Mouse (Mus musculus) testis, postnatal 10 days (tissue): Measurements from ENCODE around the gene Gsta1.
A peak's percentile ranks its signal among the peaks of the same experiment; 100 is the strongest.
"Not testable (repeated sequence)": the region's sequence is repeated elsewhere in the genome, so short reads cannot be mapped to it uniquely, and the experiment has no call there.

Experiments used
- DNase-seq: peaks from one replicate; pipeline ENCODE4 v3.0.0; 2021; ENCODE audit warnings: low spot score

Gsta1 gene

GRCm38 (mm10) chr9:78233121-78233695, 2.8 kb downstream of the Gsta1 start:
- DNase-seq = not testable (repeated sequence)

DNA sequence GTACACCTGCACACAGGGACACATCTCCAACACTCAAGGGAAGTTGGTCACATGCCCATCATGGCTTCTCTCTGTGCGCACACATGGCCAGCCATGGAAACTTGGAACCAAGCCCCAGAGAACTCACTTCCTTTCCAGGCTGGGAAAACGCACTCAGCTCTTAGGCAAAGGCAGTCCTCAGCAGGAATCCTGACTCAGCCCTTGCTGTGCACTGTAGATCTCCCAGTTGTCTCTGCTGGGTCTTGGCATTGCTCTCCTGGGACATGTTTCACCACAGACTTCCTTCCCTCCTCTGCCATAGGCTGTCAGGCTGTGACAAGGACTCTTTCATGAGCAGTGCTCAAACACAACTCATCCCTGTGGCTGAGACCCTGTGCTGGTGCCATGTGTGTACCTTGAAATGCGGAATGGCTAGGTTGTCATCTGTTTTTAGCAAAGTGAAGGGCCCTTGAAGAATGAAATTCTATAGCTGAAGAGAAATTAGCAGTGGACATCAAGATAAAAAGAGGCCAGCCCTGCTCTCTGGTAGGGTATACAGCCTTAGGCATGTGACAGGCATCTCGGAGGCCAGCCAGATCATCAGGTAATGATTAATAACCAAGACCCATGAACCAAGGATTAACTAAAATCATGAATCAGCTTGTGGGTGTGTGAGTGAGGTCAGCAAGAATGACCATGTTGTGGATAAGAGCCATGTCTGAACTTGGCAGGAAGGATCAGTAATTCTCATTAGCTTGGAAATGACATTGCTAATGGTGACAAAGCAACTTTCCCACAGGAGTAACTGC, 25.4 kb downstream of the Gsta1 start:
- DNase-seq = not testable (repeated sequence)

- not testable (repeated sequence) for DNase-seq
Observed at GRCm38 (mm10) chr9:78256914-78257313, 26.5 kb downstream of the Gsta1 start, which contains the start of gene Gm3776. Gene Gm3776 (plus strand): TSS chr9:78257129.

- DNase-seq = peak; percentile 62
Observed at GRCm38 (mm10) chr9:78259688-78260087, 29.2 kb downstream of the Gsta1 start.

DNA sequence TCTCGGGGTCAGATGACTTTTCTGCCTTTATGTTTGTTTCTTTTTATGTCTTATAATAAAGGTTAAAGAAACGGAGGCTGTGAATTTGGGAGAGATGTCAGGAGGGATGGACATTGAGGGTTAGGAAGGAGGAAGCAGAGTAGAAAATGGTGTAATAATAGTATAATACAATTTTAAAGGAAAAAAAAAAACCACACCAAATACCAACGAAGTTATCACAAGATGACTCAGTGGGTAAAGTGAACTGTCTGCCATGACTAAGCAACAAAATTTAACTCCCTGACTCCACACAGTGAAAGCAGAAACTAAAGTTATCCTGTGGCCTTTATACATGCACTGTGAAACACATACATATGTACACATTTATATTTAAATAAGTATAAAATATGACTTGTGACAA, 40.5 kb downstream of the Gsta1 start:
- DNase-seq = not testable (repeated sequence)

DNA sequence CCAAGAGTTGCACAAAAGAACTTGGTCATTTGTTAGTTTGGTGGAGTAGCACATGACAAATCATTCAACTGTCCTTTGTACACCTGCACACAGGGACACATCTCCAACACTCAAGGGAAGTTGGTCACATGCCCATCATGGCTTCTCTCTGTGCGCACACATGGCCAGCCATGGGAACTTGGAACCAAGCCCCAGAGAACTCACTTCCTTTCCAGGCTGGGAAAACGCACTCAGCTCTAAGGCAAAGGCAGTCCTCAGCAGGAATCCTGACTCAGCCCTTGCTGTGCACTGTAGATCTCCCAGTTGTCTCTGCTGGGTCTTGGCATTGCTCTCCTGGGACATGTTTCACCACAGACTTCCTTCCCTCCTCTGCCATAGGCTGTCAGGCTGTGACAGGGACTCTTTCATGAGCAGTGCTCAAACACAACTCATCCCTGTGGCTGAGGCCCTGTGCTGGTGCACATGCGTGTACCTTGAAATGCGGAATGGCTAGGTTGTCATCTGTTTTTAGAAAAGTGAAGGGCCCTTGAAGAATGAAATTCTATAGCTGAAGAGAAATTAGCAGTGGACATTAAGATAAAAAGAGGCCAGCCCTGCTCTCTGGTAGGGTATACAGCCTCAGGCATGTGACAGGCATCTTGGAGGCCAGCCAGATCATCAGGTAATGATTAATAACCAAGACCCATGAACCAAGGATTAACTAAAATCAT, 51.7 kb downstream of the Gsta1 start:
- not testable (repeated sequence) for DNase-seq

- not testable (repeated sequence) for DNase-seq
Observed at GRCm38 (mm10) chr9:78289063-78289462, 58.6 kb downstream of the Gsta1 start.

GRCm38 (mm10) chr9:78289723-78290122, 59.3 kb downstream of the Gsta1 start, which contains the start of gene Gm10639:
Gene Gm10639 (plus strand): TSS chr9:78289923.
- DNase-seq = not testable (repeated sequence)
